Mouse (Mus musculus) adrenal gland, adult 18-20 months (tissue): ENCODE measurements at regions not wholly inside any gene's neighbourhood (a gene's known extent, or its start where the extent isn't known, plus 50 kb on each side); places are given as distances from the start of the nearest gene placed in this dataset.
A peak's percentile ranks its signal among the peaks of the same experiment; 100 is the strongest.
"Not testable (repeated sequence)": the region's sequence is repeated elsewhere in the genome, so short reads cannot be mapped to it uniquely, and the experiment has no call there.

Experiments
- DNase-seq, 2 experiments: peaks; one replicate each; pipeline ENCODE4 v3.0.0; 2021 to 2022; ENCODE audit warnings: low spot score in 2 of 2

DNA sequence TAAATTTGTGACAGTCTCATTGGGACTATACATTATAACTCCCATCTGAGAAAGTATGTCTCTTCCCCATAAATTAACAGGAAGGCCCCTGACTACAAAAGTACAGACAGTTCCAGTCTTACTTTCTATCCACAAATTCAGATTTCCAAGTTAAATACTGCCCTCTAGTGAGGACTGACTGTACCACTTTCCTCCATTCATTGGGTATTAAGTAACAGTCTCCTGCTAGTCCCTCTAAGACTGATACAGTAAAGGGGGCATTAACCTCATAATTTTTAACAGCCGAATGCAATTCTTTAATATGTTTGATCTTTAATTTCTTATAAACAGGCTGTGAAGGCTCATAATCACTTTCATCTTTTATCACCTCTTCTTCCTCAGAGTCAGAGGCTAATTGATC lies 131.0 kb upstream of the Adcyap1 start:
- not testable (repeated sequence) for DNase-seq

DNA sequence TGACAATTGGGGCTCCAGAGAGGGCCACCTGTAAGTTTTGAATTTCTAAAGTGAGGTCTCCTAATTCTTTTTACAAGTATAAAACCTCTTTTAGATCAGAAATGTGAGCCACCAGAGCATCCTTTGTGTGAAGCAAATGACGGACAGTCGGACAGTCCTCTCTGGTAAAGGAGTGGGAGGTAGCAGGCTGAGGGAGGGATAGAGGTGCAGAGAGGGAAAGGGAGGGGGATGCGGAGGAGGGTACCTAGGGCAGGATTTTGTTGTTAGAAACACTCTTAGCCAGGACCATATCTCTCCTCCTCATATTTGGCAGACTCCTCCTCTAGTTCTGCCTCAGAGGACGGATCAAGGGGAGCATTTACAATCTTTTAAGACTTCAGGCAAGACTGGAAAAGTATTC lies 130.3 kb upstream of the Adcyap1 start:
- DNase-seq = no peak

DNA sequence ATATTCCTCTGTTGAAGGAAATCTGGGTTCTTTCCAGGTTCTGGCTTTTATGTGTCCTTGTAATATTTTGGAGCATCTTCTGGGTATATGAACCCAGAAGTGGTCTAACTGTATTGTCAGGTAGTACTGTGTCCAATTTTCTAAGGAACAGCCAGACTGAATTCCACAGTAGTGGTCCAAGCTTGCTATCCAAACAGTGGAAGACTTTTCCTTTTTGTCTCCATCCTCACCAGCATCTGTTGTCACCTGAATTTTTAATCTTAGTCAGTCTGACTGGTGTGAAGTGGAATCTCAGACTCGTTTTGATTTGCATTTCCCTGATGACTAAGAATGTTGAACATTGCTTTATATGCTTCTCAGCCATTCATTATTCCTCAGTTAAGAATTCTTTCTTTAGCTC lies 114.8 kb upstream of the Adcyap1 start:
- DNase-seq = no peak

DNA sequence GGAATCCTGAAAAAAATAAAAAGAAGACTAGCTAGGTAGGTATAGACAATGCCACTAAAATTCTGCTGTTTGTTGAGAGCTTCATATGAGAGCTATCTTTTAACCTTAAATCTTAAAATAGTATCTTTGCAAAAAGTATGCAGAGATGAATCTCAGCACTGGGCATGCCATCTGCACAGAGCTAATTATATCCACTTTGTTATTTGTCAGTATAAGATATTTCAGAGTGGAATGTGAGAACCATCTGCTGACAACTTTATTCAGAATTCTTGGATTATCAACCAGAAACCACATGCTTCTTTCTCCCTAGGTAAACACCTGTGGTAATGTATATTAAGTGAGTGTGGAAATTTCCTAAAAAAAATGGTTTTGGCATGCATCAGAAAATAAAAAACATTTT lies 94.3 kb upstream of the Adcyap1 start:
- no peak for DNase-seq

DNA sequence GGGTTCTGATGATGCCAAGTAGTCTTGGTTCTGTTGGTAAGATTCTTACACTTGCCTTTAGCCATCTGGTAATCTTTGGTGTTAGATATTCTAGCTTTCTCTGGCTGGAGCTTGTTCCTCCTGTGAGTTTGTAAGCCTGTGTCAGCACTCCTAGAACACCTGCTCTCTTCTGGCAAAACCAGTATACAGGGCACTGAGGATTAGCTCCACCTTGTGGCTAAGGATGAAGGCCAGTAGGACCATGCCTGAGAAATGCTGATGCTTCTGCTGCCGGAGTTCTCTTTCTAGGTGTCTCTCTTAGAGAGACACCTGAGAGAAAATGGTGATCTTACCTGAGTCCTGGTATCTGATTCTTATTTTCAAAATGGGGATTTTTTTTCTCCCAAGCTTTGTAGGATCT lies 58.8 kb upstream of the Adcyap1 start:
- DNase-seq = no peak

DNA sequence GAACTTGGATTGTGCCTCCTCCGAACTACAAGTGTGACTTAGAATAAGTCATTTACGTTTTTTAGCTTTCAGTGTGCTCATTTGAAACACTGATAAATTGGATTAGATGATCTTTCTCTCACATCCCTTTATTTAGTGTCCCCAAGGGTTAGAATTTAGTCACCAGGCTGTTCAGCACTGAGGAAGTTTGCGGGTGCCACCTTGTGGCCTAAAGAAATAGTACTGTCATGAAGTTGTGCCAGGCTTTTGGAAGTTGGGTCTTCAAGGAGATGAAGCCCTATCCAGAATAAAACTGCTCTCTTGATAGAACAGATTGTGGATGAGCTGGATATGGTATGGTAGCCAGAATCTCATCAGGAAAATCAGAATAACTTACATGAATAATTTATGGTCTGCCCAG lies 57.7 kb upstream of the Adcyap1 start:
- DNase-seq = peak; percentile 30 to 57
